Mouse (Mus musculus) midbrain, postnatal 0 days (tissue): ENCODE results near the gene Rrp1. TPM values are rescaled to one million over a fixed set of nuclear protein-coding genes. Genes with fewer than 3 reads are reported as not detected.

Experiments
- ATAC-seq: fragments of 200-750 bp; cut with Nextera tagmentation; 2 replicates; pipeline ENCODE4 v1.8.0; 2017; ENCODE audit warnings: moderate number of reproducible peaks, mild to moderate bottlenecking, moderate TSS enrichment, moderate library complexity; ENCODE audit not compliant: low FRiP score
- DNase-seq: peaks from one replicate; pipeline ENCODE4 v3.0.0-alpha.2; 2015; ENCODE audit warnings: low spot score
- H3K27ac ChIP-seq: fragments of 300-500 bp; sonication (generic); 2 replicates; pipeline ENCODE4 v1.5.1; 2014; ENCODE audit warnings: low read depth, mild to moderate bottlenecking, low read length, mixed read lengths
- H3K27me3 ChIP-seq: fragments of 300-500 bp; sonication (generic); 2 replicates; pipeline ENCODE4 v1.6.1; 2014; ENCODE audit warnings: low read length, control low read depth, mixed read lengths; ENCODE audit not compliant: insufficient read depth
- H3K36me3 ChIP-seq: fragments of 300-500 bp; sonication (generic); 2 replicates; pipeline ENCODE4 v1.6.1; 2014; ENCODE audit warnings: low read length, control low read depth, mixed read lengths; ENCODE audit not compliant: insufficient read depth
- H3K4me1 ChIP-seq: fragments of 300-500 bp; sonication (generic); 2 replicates; pipeline ENCODE4 v1.6.1; 2014; ENCODE audit warnings: mild to moderate bottlenecking, control low read depth, antibody characterized with exemption, low read length, mixed read lengths; ENCODE audit not compliant: insufficient read depth
- H3K4me2 ChIP-seq: fragments of 300-500 bp; sonication (generic); 2 replicates; pipeline ENCODE4 v1.6.1; 2014; ENCODE audit warnings: low read depth, mild to moderate bottlenecking, low read length, mixed read lengths; ENCODE audit not compliant: poor library complexity, severe bottlenecking
- H3K4me3 ChIP-seq: fragments of 300-500 bp; sonication (generic); 2 replicates; pipeline ENCODE4 v1.5.1; 2014; ENCODE audit warnings: low read depth, mild to moderate bottlenecking, low read length, moderate library complexity
- H3K9ac ChIP-seq: fragments of 300-500 bp; sonication (generic); replicated peaks from 2 replicates; pipeline ENCODE4 v1.6.1; 2014; ENCODE audit warnings: mild to moderate bottlenecking, low read length, moderate library complexity, mixed read lengths; ENCODE audit not compliant: poor library complexity, severe bottlenecking
- H3K9me3 ChIP-seq: fragments of 300-500 bp; sonication (generic); 2 replicates; pipeline ENCODE4 v1.6.1; 2016; ENCODE audit warnings: low read length, control low read depth
- CTCF ChIP-seq: IDR thresholded peaks from 2 replicates; pipeline ENCODE4 v1.5.1; 2016; ENCODE audit warnings: antibody characterized with exemption, mild to moderate bottlenecking
- WGBS: fragments of 180-500 bp; shearing (Covaris S2); extraction: QIAGEN DNeasy Blood & Tissue Kit; methylation state at CpG from one replicate; pipeline ENCODE4 v1.1.7; 2014; 5-methylcytosine and 5-hydroxymethylcytosine counted together
- polyA plus RNA-seq: library from polyadenylated mRNA; unstranded; fragments of >200 nt; fragmentation: Nextera tagmentation; extraction: Ambion mirVana; gene quantifications from 2 replicates; pipeline ENCODE4 v1.2.1, GENCODE M21; 2015
- total RNA-seq: library from RNA; depleted of rRNA; stranded (reverse); fragments of >200 nt; gene quantifications from 2 replicates; pipeline ENCODE4 v1.2.3, GENCODE M21; 2014

Rrp1 gene
- total and polyA plus RNA-seq, 2 experiments from 2014 or later = 219 to 462 TPM

GRCm38 (mm10) chr10:78429776-78430175 lies 16.9 kb upstream of the Rrp1 start:
- Histone ChIP-seq H3K4me2 (no peak overlapping the region), H3K9ac (no peak overlapping the region), H3K27me3 (no peaks in the 10 kb centered on the region), H3K9me3 (no peaks in the 10 kb centered on the region), H3K4me3 (no peak overlapping the region), H3K4me1 (peaks cover 5% of the 10 kb centered on the region; the same call in 1 of the 2 replicates), H3K27ac (no peak overlapping the region), H3K36me3 (peaks cover 15% of the 10 kb centered on the region)
- ATAC-seq (no peak), DNase-seq (no peak)
- no peak for TF ChIP-seq CTCF
- WGBS = 90% methylated on average over 2 of the region's 2 CpGs

GRCm38 (mm10) chr10:78429180-78429579 lies 16.3 kb upstream of the Rrp1 start:
- no peak for TF ChIP-seq CTCF
- H3K27me3 ChIP-seq = no peaks in the 10 kb centered on the region
- H3K9me3 ChIP-seq = no peaks in the 10 kb centered on the region
- H3K4me1 ChIP-seq = peaks cover 5% of the 10 kb centered on the region; the same call in 1 of the 2 replicates
- DNase-seq (no peak), ATAC-seq (no peak)
- WGBS = 84% methylated on average over 5 of the region's 5 CpGs
- H3K4me2 ChIP-seq = no peak overlapping the region
- no peak overlapping the region for H3K27ac ChIP-seq
- H3K36me3 ChIP-seq = peaks cover 15% of the 10 kb centered on the region
- no peak overlapping the region for H3K9ac ChIP-seq
- no peak overlapping the region for H3K4me3 ChIP-seq

GRCm38 (mm10) chr10:78428070-78428469 lies 15.2 kb upstream of the Rrp1 start:
- TF ChIP-seq CTCF = no peak
- ATAC-seq (no peak), DNase-seq (no peak)
- H3K27me3 ChIP-seq = no peaks in the 10 kb centered on the region
- peaks cover 15% of the 10 kb centered on the region for H3K36me3 ChIP-seq
- H3K4me2 ChIP-seq = no peak overlapping the region
- H3K27ac ChIP-seq = no peak overlapping the region
- H3K9ac ChIP-seq = no peak overlapping the region
- 92% methylated on average over 11 of the region's 11 CpGs for WGBS
- H3K9me3 ChIP-seq = no peaks in the 10 kb centered on the region
- H3K4me1 ChIP-seq = peaks cover 5% of the 10 kb centered on the region; the same call in 1 of the 2 replicates
- no peak overlapping the region for H3K4me3 ChIP-seq

GRCm38 (mm10) chr10:78426117-78426735 lies 13.4 kb upstream of the Rrp1 start:
- Histone ChIP-seq H3K27me3 (no peaks in the 10 kb centered on the region), H3K27ac (peak overlapping the region; percentile 78), H3K4me1 (peaks cover 5% of the 10 kb centered on the region; the same call in 1 of the 2 replicates), H3K36me3 (peaks cover 15% of the 10 kb centered on the region), H3K4me2 (peak overlapping the region; percentile 82), H3K4me3 (peak overlapping the region; percentile 84), H3K9me3 (no peaks in the 10 kb centered on the region), H3K9ac (peak overlapping the region; percentile 96)
- 43% methylated on average over 6 of the region's 6 CpGs for WGBS
- ATAC-seq (no peak), DNase-seq (peak; percentile 6)
- TF ChIP-seq CTCF = no peak

- TF ChIP-seq CTCF = no peak
- Histone ChIP-seq H3K4me3 (peak within 1 kb of the TSS; percentile 84), H3K9ac (peak within 1 kb of the TSS; percentile 96), H3K27me3 (no peaks in the 10 kb centered on the region), H3K4me2 (peak within 1 kb of the TSS; percentile 82), H3K36me3 (peaks cover 15% of the 10 kb centered on the region), H3K27ac (peak within 1 kb of the TSS; percentile 78), H3K4me1 (peaks cover 5% of the 10 kb centered on the region; the same call in 1 of the 2 replicates), H3K9me3 (no peaks in the 10 kb centered on the region)
- 3% methylated on average over 40 of the region's 40 CpGs for WGBS
- peak; percentile 89 for ATAC-seq
- peak; percentile 80 for DNase-seq
These were observed 12.6 kb upstream of the Rrp1 start, which contains the start of gene Cstb for GRCm38 (mm10) chr10:78425181-78426041. Cstb (plus strand) TSS chr10:78425669.

- no peak overlapping the region for H3K9ac ChIP-seq
- peaks cover 4% of the 10 kb centered on the region; the same call in 1 of the 2 replicates for H3K36me3 ChIP-seq
- H3K27me3 ChIP-seq = no peaks in the 10 kb centered on the region
- WGBS = 92% methylated on average over 3 of the region's 3 CpGs
- no peak for DNase-seq
- no peaks in the 10 kb centered on the region for H3K9me3 ChIP-seq
- H3K4me3 ChIP-seq = no peak overlapping the region
- no peak for ATAC-seq
- peaks cover 5% of the 10 kb centered on the region; the same call in 1 of the 2 replicates for H3K4me1 ChIP-seq
- H3K4me2 ChIP-seq = no peak overlapping the region
- no peak overlapping the region for H3K27ac ChIP-seq
- no peak for TF ChIP-seq CTCF
These were observed 9.8 kb upstream of the Rrp1 start for GRCm38 (mm10) chr10:78422614-78423013.
